ENCODE assay signal across 11 mouse cellular contexts in the genomic region with DNA sequence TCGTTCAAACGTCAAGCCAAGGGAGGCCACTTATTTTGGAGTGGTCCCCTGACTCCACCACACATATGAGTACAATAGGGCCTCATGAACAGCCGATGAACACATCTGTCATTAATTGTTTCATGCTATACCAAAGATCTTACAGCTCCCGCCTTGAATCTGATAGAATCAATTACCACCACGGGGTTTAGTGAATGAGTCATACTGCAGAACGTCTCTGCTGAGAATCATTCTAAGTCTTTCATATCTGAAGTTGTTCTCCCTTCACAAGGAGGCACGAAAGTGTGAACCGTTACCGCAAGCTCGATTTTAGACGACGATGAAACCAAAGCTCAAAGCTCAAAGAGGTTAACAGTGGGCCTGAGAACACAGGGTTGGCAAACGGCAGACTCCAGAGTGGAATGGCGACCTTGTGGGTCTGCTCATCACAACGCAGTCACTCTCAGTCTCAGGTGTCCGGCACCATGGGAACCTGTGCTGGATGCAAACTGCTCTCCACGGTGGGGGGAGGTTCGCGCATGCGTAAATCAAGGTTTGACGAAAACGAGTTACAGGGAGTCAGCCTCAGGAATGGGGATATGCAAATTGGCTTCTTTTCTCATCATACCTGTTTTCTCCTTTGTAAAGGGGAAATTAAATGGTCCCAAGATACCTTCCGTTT. TPM values are rescaled to one million over a fixed set of nuclear protein-coding genes. Genes with fewer than 3 reads are reported as not detected.
A peak's percentile ranks its signal among the peaks of the same experiment; 100 is the strongest.
DNase-seq lines count a peak whose midpoint lies in the region; ATAC-seq lines count a peak whose summit lies in the region.
"Had no signal": no experiment of that assay in that cellular context is flagged by ENCODE, and none has a peak within 500 bp of the region (broad histone marks: within the 10 kb centered on the region; RNA-seq: fewer than 3 reads in every experiment).

No protein-coding gene starts in this region.

- no peaks in the 10 kb centered on the region for H3K9me3 ChIP-seq in embryonic facial prominence, embryonic 11.5 days (replicated peaks; ENCODE audit: control insufficient read depth, low read length)
- H3K9me3 ChIP-seq in embryonic facial prominence, embryonic 10.5 days = no peaks in the 10 kb centered on the region
- no peaks in the 10 kb centered on the region for H3K9me3 ChIP-seq in liver, embryonic 12.5 days (replicated peaks)
- H3K9me3 ChIP-seq: lung, embryonic 15.5 days had no signal

- H3K4me3 ChIP-seq in embryonic facial prominence, embryonic 11.5 days (ENCODE audit: low read depth, low read length) = no peak overlapping the region
- H3K4me3 ChIP-seq in embryonic facial prominence, embryonic 10.5 days = no peak overlapping the region
- H3K4me3 ChIP-seq in liver, embryonic 12.5 days = no peak overlapping the region
- H3K4me3 ChIP-seq: lung, embryonic 15.5 days had no signal

- no peaks in the 10 kb centered on the region for H3K4me1 ChIP-seq in embryonic facial prominence, embryonic 11.5 days (ENCODE audit: control insufficient read depth, insufficient read depth, low read length)
- H3K4me1 ChIP-seq in embryonic facial prominence, embryonic 10.5 days = peaks cover 29% of the 10 kb centered on the region
- H3K4me1 ChIP-seq in liver, embryonic 12.5 days = peaks cover 98% of the 10 kb centered on the region

- 62% methylated on average over 23 of the region's 23 CpGs for WGBS in embryonic facial prominence, embryonic 11.5 days
- WGBS in embryonic facial prominence, embryonic 10.5 days = 64% methylated on average over 23 of the region's 23 CpGs
- WGBS in liver, embryonic 12.5 days (ENCODE audit: insufficient replicate concordance) = 55% methylated on average over 23 of the region's 23 CpGs

- H3K4me2 ChIP-seq in embryonic facial prominence, embryonic 11.5 days (ENCODE audit: low read depth, low read length) = no peak overlapping the region
- peak overlapping the region; percentile 11; the same call in 1 of the 2 replicates for H3K4me2 ChIP-seq in liver, embryonic 12.5 days

- peak; percentile 25 for DNase-seq in embryonic facial prominence, embryonic 11.5 days (ENCODE audit: low spot score)
- DNase-seq in embryonic facial prominence, embryonic 10.5 days (ENCODE audit: low spot score) = no peak
- DNase-seq in 416B (ENCODE audit: low read depth) (peak; percentile 67), R1 (ENCODE audit: low read depth, low spot score) (peak; percentile 91)
- no peak for DNase-seq in left cerebral cortex, adult 18-20 months (ENCODE audit: low spot score in 2 of 2)
- DNase-seq in gastrocnemius, adult 18-20 months (ENCODE audit: low spot score) = no peak
- DNase-seq: cerebellum, postnatal 36 days; kidney, postnatal 14 days had no signal

- H3K27me3 ChIP-seq in embryonic facial prominence, embryonic 11.5 days (ENCODE audit: control insufficient read depth, insufficient read depth, low read length) = no peaks in the 10 kb centered on the region
- H3K27me3 ChIP-seq in embryonic facial prominence, embryonic 10.5 days (replicated peaks; ENCODE audit: low read depth, poor library complexity, severe bottlenecking) = no peaks in the 10 kb centered on the region
- no peaks in the 10 kb centered on the region for H3K27me3 ChIP-seq in liver, embryonic 12.5 days (replicated peaks)
- H3K27me3 ChIP-seq: lung, embryonic 15.5 days had no signal

- ATAC-seq in embryonic facial prominence, embryonic 11.5 days (replicated peaks; ENCODE audit: insufficient number of reproducible peaks, low FRiP score, low TSS enrichment, low read depth) = 0 out of 2 replicates have a peak, but pooled peaks have one; percentile 25
- no peak for ATAC-seq in liver, embryonic 12.5 days
- no peak for ATAC-seq in monocyte, adult 5-6 weeks (replicated peaks; ENCODE audit: insufficient number of reproducible peaks, low FRiP score, low TSS enrichment, poor library complexity, severe bottlenecking)

- H3K27ac ChIP-seq in embryonic facial prominence, embryonic 11.5 days (replicated peaks; ENCODE audit: low read depth, low read length) = no peak overlapping the region
- no peak overlapping the region for H3K27ac ChIP-seq in embryonic facial prominence, embryonic 10.5 days (replicated peaks)
- peak overlapping the region; percentile 81 for H3K27ac ChIP-seq in liver, embryonic 12.5 days
- H3K27ac ChIP-seq: lung, embryonic 15.5 days had no signal

- no peaks in the 10 kb centered on the region for H3K36me3 ChIP-seq in embryonic facial prominence, embryonic 11.5 days (replicated peaks; ENCODE audit: control insufficient read depth, insufficient read depth, low read depth, low read length)
- no peaks in the 10 kb centered on the region for H3K36me3 ChIP-seq in embryonic facial prominence, embryonic 10.5 days (replicated peaks)
- peaks cover 17% of the 10 kb centered on the region for H3K36me3 ChIP-seq in liver, embryonic 12.5 days
- H3K36me3 ChIP-seq: lung, embryonic 15.5 days had no signal

- no peak overlapping the region for H3K9ac ChIP-seq in embryonic facial prominence, embryonic 11.5 days (replicated peaks; ENCODE audit: low read length)
- 0 out of 2 replicates have a peak overlapping the region, but pooled peaks have one; percentile 9 for H3K9ac ChIP-seq in liver, embryonic 12.5 days
- H3K9ac ChIP-seq: lung, embryonic 15.5 days had no signal

RNA-seq across cellular contexts. Expression of a gene that starts 27.0 kb away (rescaled TPM):
- polyA plus RNA-seq in embryonic facial prominence, embryonic 11.5 days (2014; fragmentation: Nextera tagmentation; extraction: Ambion mirVana) = 4.2 and 4.6 TPM in 2 replicates
- 2.1 and 2.3 TPM in 2 replicates for polyA plus RNA-seq in embryonic facial prominence, embryonic 10.5 days (2016; fragmentation: Nextera tagmentation; extraction: Ambion mirVana)
- 22.0 and 22.7 TPM in 2 replicates for polyA plus RNA-seq in liver, embryonic 12.5 days (2016; fragmentation: Nextera tagmentation; extraction: Ambion mirVana)
- total RNA-seq in monocyte, adult 5-6 weeks (2017) = 99.7 to 113 TPM (median 103 TPM) in 3 replicates
- 1 to 10 TPM; 3.5 to 4.5 TPM for total RNA-seq in left cerebral cortex, adult 18-20 months (2021)
- total RNA-seq in gastrocnemius, adult 18-20 months (2021) = 1 to 10 TPM; 1.7 to 3.7 TPM

RNA-seq across cellular contexts. Expression of a gene that starts 36.1 kb away (rescaled TPM):
- 114 and 117 TPM in 2 replicates for polyA plus RNA-seq in embryonic facial prominence, embryonic 11.5 days (2014; fragmentation: Nextera tagmentation; extraction: Ambion mirVana)
- polyA plus RNA-seq in embryonic facial prominence, embryonic 10.5 days (2016; fragmentation: Nextera tagmentation; extraction: Ambion mirVana) = 86.7 and 88.8 TPM in 2 replicates
- 72.6 and 77.5 TPM in 2 replicates for polyA plus RNA-seq in liver, embryonic 12.5 days (2016; fragmentation: Nextera tagmentation; extraction: Ambion mirVana)
- total RNA-seq in monocyte, adult 5-6 weeks (2017) = 96.2 to 100 TPM (median 98.7 TPM) in 3 replicates
- 10 to 100 TPM; 74.2 to 75.0 TPM for total RNA-seq in left cerebral cortex, adult 18-20 months (2021)
- total RNA-seq in gastrocnemius, adult 18-20 months (2021) = 10 to 100 TPM; 46.6 to 50.5 TPM

Comparison
In these comparisons a context has a peak if more than half of its experiments do, and no peak if none do; other contexts are left out.
1. DNase-seq: peak in embryonic facial prominence, embryonic 11.5 days (single experiment), 416B (single experiment) and R1 (single experiment); none in embryonic facial prominence, embryonic 10.5 days (single experiment), left cerebral cortex, adult 18-20 months (0 of 2) and gastrocnemius, adult 18-20 months (single experiment).
2. RNA of a gene that starts 27.0 kb away (total RNA-seq): 99.7 to 113 TPM in monocyte, adult 5-6 weeks; 3.5 to 4.5 TPM in left cerebral cortex, adult 18-20 months and 1.7 to 3.7 TPM in gastrocnemius, adult 18-20 months; every median in the first group is over 10 times any median in the second.